Mouse (Mus musculus): Measurements from ENCODE around the gene Slc37a1.

GRCm38 (mm10) chr17:31348129-31348528 is 61.5 kb downstream of the Slc37a1 start:
- TF ChIP-seq CTCF (IDR thresholded peaks at IDR 0.05; ENCODE audit: control insufficient read depth, insufficient read depth, low read length) (no peak), POLR2A (IDR thresholded peaks at IDR 0.05; ENCODE audit: borderline replicate concordance, control insufficient read depth, low read depth, low read length) (no peak)

Measured in bone marrow, adult 2 months (tissue).